Mouse (Mus musculus) left cerebral cortex, postnatal 25 days (tissue): ENCODE measurements around the gene Kcnb1. TPM values are rescaled to one million over a fixed set of nuclear protein-coding genes. Genes with fewer than 3 reads are reported as not detected.

ENCODE experiments used
- DNase-seq, 2 experiments: peaks; one replicate each; pipeline ENCODE4 v3.0.0; 2022; ENCODE audit warnings: low spot score in 2 of 2, mixed read lengths in 1 of 2
- intact Hi-C: fragments of 180-260 bp; cut with DNase I; formaldehyde crosslinking; loops from one replicate; pipeline ENCODE4 v1.15.1; 2025
- total RNA-seq, 2 experiments: library from RNA; stranded (reverse); gene quantifications; 2 replicates each; pipeline ENCODE4 v1.2.3; 2021

The Kcnb1 gene
- 100 to 1,000 TPM; 192 to 207 TPM for total RNA-seq

DNA sequence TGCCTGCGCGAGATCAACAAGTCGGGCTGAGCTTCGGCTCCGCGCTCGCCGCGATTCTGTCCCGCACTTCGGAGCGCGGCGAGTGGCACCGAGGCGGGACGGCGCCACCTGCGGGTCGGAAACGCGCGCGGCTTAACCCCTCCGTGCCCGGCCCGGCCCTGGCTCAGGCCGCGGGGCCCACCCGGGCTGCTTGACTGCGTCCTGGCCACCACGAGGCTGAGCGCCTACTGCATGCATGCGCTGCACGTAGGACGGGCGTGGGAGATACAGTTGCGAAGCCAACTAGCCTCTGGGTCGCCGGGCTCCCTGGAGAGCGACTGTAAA lies at the start of gene Kcnb1:
TSS of gene Kcnb1 (minus strand) at position 80 of the 324 bp plus-strand sequence.
- DNase-seq = peak; percentile 86 to 89
- intact Hi-C loops = loop anchor here (1.0 to 10.0 kb wide), 2 partner anchors 118 to 285 kb away; partner anchors contain the start of gene Cse1l

- intact Hi-C loops = no loop called here
- no peak for DNase-seq
Measured at GRCm38 (mm10) chr2:167239262-167239661, 49.3 kb upstream of the Kcnb1 start.

DNA sequence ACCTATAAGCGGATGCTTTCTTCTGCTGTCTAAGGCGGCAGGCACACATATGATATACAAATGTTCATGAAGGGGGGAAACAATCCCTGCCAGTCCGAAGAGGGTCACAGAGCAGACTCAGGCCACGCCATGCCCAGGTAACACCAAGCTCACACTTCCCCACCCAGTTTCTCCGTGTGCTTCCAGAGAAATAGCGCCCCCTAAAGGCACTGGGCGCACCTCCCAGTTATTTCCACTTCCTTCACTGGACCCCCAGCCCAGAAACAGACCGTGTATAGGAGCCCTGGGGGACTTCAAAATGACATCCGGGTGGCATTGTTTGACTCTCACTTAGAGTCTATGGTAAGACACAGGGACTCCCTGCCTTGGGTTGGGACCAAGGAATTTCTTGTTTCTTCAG lies 47.3 kb upstream of the Kcnb1 start:
- intact Hi-C loops = no loop called here
- DNase-seq = no peak

DNA sequence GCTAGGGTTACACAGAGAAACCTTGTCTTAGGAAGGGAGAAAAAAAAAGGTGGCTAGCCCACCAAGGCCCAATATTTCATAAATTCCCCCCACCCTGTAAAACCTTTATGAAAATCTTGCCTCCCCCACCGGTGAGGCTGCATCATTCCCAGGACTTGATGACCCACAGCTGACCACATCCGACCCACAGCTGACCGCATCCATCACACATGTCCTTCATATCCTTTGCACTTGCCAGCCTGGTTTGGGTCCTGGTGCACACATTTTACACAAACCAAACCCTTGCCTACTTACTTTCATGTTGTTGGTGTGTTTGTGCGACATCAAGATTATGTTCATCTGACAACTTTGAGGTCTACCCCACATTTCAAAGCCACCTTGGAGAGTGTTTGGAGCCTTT lies 46.2 kb upstream of the Kcnb1 start:
- intact Hi-C loops = no loop called here
- no peak for DNase-seq

GRCm38 (mm10) chr2:167235338-167236018 lies 45.5 kb upstream of the Kcnb1 start:
- intact Hi-C loops = no loop called here

GRCm38 (mm10) chr2:167233771-167234170 lies 43.8 kb upstream of the Kcnb1 start:
- DNase-seq = no peak
- intact Hi-C loops = no loop called here

More at GRCm38 (mm10) chr2:167235338-167236018, 45.5 kb upstream of the Kcnb1 start:
- DNase-seq = no peak

DNA sequence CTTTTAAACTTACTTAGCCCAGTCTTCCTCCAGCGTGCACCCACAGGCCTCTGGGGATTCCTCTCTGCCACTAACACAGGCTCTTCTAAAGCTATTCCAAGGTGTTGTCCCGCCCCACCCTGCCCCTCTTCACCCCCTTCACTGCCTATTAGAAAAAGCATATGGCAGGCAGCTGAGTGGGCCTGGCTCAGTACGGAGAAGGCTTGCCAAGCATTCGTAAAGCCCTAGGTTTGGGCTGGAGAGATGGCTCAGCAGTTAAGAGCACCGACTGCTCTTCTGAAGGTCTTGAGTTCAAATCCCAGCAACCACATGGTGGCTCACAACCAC lies 43.0 kb upstream of the Kcnb1 start:
- intact Hi-C loops = no loop called here
- no peak for DNase-seq

- DNase-seq = no peak
- intact Hi-C loops = no loop called here
Measured at GRCm38 (mm10) chr2:167232132-167233008, 42.4 kb upstream of the Kcnb1 start.

GRCm38 (mm10) chr2:167230554-167230953 lies 40.6 kb upstream of the Kcnb1 start:
- no peak for DNase-seq
- intact Hi-C loops = no loop called here

GRCm38 (mm10) chr2:167224937-167225336 lies 35.0 kb upstream of the Kcnb1 start:
- intact Hi-C loops = loop anchor here (5.0 kb wide), 1 partner anchor 192 kb away; no protein-coding TSS in a partner anchor
- DNase-seq = no peak

DNA sequence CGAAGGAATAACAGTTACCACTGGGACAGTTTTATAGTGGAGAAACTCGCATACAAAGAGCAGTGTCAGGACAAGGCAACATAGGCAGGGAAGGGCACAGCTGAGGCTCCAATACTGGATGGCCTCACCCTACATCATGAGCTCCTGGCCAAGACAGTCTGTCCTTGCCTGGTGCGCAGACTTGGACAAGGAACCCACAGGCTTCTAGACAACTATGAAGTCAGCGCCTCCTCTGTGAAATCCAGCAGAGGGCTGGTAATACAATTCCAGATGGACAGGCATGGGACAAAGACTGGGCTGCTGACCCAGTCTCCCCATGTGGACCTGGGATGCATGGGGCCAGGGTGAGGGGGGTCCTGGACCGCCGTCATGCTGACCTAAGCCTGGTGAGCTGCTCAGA lies 34.2 kb upstream of the Kcnb1 start:
- no peak for DNase-seq
- intact Hi-C loops = loop anchor here (5.0 kb wide), 1 partner anchor 193 kb away; no protein-coding TSS in a partner anchor

- peak; percentile 61 to 83 for DNase-seq
- intact Hi-C loops = loop anchor here (1.0 to 5.0 kb wide), 2 partner anchors 57 to 195 kb away; no protein-coding TSS in a partner anchor
Measured at GRCm38 (mm10) chr2:167222152-167222551, 32.2 kb upstream of the Kcnb1 start.

GRCm38 (mm10) chr2:167221159-167221845 lies 31.3 kb upstream of the Kcnb1 start:
- DNase-seq = no peak
- intact Hi-C loops = loop anchor here (5.0 kb wide), 1 partner anchor 196 kb away; no protein-coding TSS in a partner anchor

GRCm38 (mm10) chr2:167220736-167221135 lies 30.8 kb upstream of the Kcnb1 start:
- intact Hi-C loops = loop anchor here (5.0 kb wide), 1 partner anchor 197 kb away; no protein-coding TSS in a partner anchor
- DNase-seq = no peak

- DNase-seq = peak; percentile 90 to 95
- intact Hi-C loops = loop anchor here (1.0 to 2.0 kb wide), 2 partner anchors 106 to 147 kb away; no protein-coding TSS in a partner anchor
Measured at GRCm38 (mm10) chr2:167219154-167219775, 29.3 kb upstream of the Kcnb1 start.

DNA sequence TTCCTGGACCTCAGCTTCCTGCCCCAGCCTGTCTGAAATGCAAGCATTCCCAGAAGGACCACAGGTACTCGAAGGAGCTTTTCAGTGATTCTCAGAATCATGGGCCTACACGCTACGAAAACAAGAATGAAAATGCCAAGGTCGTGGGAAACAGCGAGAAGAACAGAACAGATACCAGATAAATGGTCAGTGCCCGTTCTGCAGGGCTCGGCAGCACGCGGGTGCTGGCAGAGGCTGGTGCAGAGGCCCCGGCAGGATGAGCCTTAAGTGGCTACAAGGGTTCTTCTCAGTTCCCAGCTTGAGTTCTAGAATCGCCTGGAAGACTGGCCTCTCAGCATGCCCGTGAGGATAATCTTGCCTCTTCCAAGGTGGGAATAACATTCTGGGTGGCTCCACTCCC lies 23.7 kb upstream of the Kcnb1 start:
- intact Hi-C loops = no loop called here
- no peak for DNase-seq

DNA sequence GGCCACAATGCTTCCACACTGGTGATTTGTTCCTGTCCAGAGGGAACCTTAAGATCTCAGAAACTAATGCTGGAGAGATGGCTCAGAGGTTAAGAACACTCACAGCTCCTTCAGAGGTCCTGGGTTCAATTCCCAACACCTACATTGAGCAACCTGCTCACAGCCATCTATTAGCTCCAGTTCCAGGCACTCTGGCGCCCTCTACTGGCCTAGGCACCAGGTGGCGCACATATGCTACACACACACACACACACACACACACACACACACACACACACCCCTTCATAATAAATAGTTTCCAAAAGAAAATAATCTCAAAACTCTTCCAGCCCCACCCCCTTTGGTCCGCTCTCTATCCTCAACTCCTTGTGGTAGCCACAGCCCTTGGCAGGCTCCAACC lies 23.1 kb upstream of the Kcnb1 start:
- no peak for DNase-seq
- intact Hi-C loops = no loop called here

- no peak for DNase-seq
- intact Hi-C loops = no loop called here
Measured at GRCm38 (mm10) chr2:167212551-167212950, 22.6 kb upstream of the Kcnb1 start.

GRCm38 (mm10) chr2:167212089-167212488 lies 22.1 kb upstream of the Kcnb1 start:
- intact Hi-C loops = no loop called here
- DNase-seq = no peak

DNA sequence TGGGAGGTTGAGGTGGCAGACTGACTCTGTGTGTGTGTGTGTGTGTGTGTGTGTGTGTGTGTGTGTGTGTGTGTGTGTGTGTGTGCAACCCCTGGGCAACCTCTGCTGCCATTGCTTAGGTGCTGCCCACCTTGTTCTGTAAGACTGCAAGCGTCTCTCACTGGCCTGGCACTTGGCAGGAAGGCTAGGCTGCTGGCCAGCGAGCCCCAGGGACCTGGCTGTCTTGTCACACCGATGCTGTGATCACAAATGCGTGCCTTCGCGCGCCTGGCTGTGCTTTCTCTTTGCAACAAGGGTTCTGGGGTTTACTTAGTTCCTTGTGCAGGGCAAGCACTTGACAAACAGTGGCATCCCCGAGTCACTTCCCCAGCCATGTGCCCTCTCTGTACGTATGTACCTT lies 19.9 kb upstream of the Kcnb1 start:
- intact Hi-C loops = no loop called here

More for the DNA sequence above, 19.9 kb upstream of the Kcnb1 start:
- DNase-seq = no peak
